ENCODE assay signal across 20 mouse cellular contexts in genomic region chr16:66955876-66956275, GRCm38 (mm10).
"Had no signal": no experiment of that assay in that cellular context is flagged by ENCODE, and none has a peak within 500 bp of the region (broad histone marks: within the 10 kb centered on the region; RNA-seq: fewer than 3 reads in every experiment).

No protein-coding gene starts in this region.

- H3K4me3 ChIP-seq: kidney, embryonic 15.5 days; limb, embryonic 12.5 days; limb, embryonic 15.5 days; megakaryocyte, embryonic 14.5 days; stomach, embryonic 15.5 days had no signal

- H3K27me3 ChIP-seq: kidney, embryonic 15.5 days; limb, embryonic 12.5 days; limb, embryonic 15.5 days; megakaryocyte, embryonic 14.5 days; stomach, embryonic 15.5 days had no signal

- H3K9me3 ChIP-seq: kidney, embryonic 15.5 days; limb, embryonic 12.5 days; limb, embryonic 15.5 days; megakaryocyte, embryonic 14.5 days; stomach, embryonic 15.5 days had no signal

- H3K4me1 ChIP-seq: kidney, embryonic 15.5 days; limb, embryonic 12.5 days; limb, embryonic 15.5 days; megakaryocyte, embryonic 14.5 days; stomach, embryonic 15.5 days had no signal

- H3K9ac ChIP-seq: kidney, embryonic 15.5 days; limb, embryonic 12.5 days; limb, embryonic 15.5 days; liver, embryonic 14.5 days; liver, postnatal 0 days; lung, embryonic 14.5 days; stomach, embryonic 15.5 days had no signal

- H3K4me2 ChIP-seq: kidney, embryonic 15.5 days; limb, embryonic 12.5 days; limb, embryonic 15.5 days; liver, embryonic 11.5 days; lung, embryonic 14.5 days; midbrain, embryonic 11.5 days; stomach, embryonic 15.5 days had no signal

- ATAC-seq: liver, postnatal 0 days; lung, postnatal 0 days; midbrain, embryonic 16.5 days had no signal

- H3K36me3 ChIP-seq: kidney, embryonic 15.5 days; limb, embryonic 12.5 days; limb, embryonic 15.5 days; stomach, embryonic 15.5 days had no signal

- DNase-seq: kidney, adult 8-10 months; kidney, postnatal 10 days; kidney, postnatal 36 days; left cerebral cortex, postnatal 4 days; liver, postnatal 0 days; lung, embryonic 14.5 days; lung, postnatal 36 days; right cerebral cortex, postnatal 25 days; spleen, adult 18-20 months; thymus, postnatal 25 days had no signal

- H3K27ac ChIP-seq: kidney, embryonic 15.5 days; limb, embryonic 12.5 days; limb, embryonic 15.5 days; liver, embryonic 14.5 days; stomach, embryonic 15.5 days had no signal
